Mouse (Mus musculus) forebrain, embryonic 15.5 days (tissue): ENCODE results near the gene Bcap29. TPM values are rescaled to one million over a fixed set of nuclear protein-coding genes. Genes with fewer than 3 reads are reported as not detected.

Source experiments
- ATAC-seq: fragments of 200-750 bp; cut with Nextera tagmentation; replicated peaks from 2 replicates; pipeline ENCODE4 v1.8.0; 2017; ENCODE audit warnings: mild to moderate bottlenecking, moderate TSS enrichment, moderate library complexity
- H3K27ac ChIP-seq: fragments of 300-500 bp; sonication (generic); replicated peaks from 2 replicates; pipeline ENCODE4 v1.5.1; 2015; ENCODE audit warnings: mild to moderate bottlenecking, inconsistent platforms
- H3K27me3 ChIP-seq: fragments of 300-500 bp; sonication (generic); 2 replicates; pipeline ENCODE4 v1.6.1; 2015; ENCODE audit warnings: inconsistent platforms
- H3K36me3 ChIP-seq: fragments of 300-500 bp; sonication (generic); 2 replicates; pipeline ENCODE4 v1.6.1; 2015; ENCODE audit warnings: mild to moderate bottlenecking, inconsistent platforms
- H3K4me1 ChIP-seq: fragments of 300-500 bp; sonication (generic); 2 replicates; pipeline ENCODE4 v1.6.1; 2015; ENCODE audit warnings: inconsistent platforms
- H3K4me2 ChIP-seq: fragments of 300-500 bp; sonication (generic); replicated peaks from 2 replicates; pipeline ENCODE4 v1.6.1; 2015; ENCODE audit warnings: mild to moderate bottlenecking, inconsistent platforms
- H3K4me3 ChIP-seq: fragments of 300-500 bp; sonication (generic); 2 replicates; pipeline ENCODE4 v1.5.1; 2015; ENCODE audit warnings: mild to moderate bottlenecking, inconsistent platforms
- H3K9ac ChIP-seq: fragments of 300-500 bp; sonication (generic); replicated peaks from 2 replicates; pipeline ENCODE4 v1.6.1; 2015; ENCODE audit warnings: mild to moderate bottlenecking, inconsistent platforms
- H3K9me3 ChIP-seq: fragments of 300-500 bp; sonication (generic); 2 replicates; pipeline ENCODE4 v1.6.1; 2016; ENCODE audit warnings: inconsistent platforms
- WGBS: fragments of 180-500 bp; shearing (Covaris S2); methylation state at CpG from one replicate; pipeline ENCODE4 v1.1.7; 2015; ENCODE audit warnings: mixed read lengths; 5-methylcytosine and 5-hydroxymethylcytosine counted together
- polyA plus RNA-seq: library from polyadenylated mRNA; unstranded; fragments of >200 nt; fragmentation: Nextera tagmentation; extraction: Ambion mirVana; gene quantifications from 2 replicates; pipeline ENCODE4 v1.2.1, GENCODE M21; 2015

Gene Bcap29
- polyA plus RNA-seq, 1 experiment from 2014 or later = 27.3 TPM

- Histone ChIP-seq H3K4me2 (no peak overlapping the region), H3K4me1 (no peaks in the 10 kb centered on the region), H3K4me3 (no peak overlapping the region), H3K27me3 (no peaks in the 10 kb centered on the region), H3K9me3 (no peaks in the 10 kb centered on the region), H3K9ac (no peak overlapping the region), H3K36me3 (peaks cover 3% of the 10 kb centered on the region; the same call in 1 of the 2 replicates), H3K27ac (no peak overlapping the region)
- WGBS = 50% methylated on average over 4 of the region's 4 CpGs
- no peak for ATAC-seq
Measured at GRCm38 (mm10) chr12:31613353-31613752, 21.1 kb downstream of the Bcap29 start.

DNA sequence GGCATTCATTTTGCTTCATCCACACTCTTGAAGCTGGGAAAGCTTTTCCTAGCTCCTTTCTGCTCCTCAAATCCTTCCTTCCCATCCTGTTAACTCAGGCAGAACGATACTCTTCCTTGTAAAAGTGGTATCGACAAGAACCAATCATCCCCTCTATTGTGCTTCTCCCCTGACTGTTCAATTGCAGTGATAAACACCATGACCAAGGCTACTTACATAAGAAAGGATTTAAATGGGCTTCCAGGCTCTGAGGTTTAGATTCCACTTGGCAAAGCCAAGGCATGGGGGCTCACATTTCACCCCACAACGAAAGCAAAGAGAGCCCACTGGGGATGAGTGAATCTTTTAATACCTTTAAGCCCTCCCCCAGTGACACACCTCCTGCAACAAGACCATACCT is 26.3 kb downstream of the Bcap29 start:
- H3K9me3 ChIP-seq = no peaks in the 10 kb centered on the region
- no peaks in the 10 kb centered on the region for H3K27me3 ChIP-seq
- no peak overlapping the region for H3K27ac ChIP-seq
- no peaks in the 10 kb centered on the region for H3K36me3 ChIP-seq
- H3K4me3 ChIP-seq = no peak overlapping the region
- no peak overlapping the region for H3K4me2 ChIP-seq
- 11% methylated on average over 3 of the region's 3 CpGs for WGBS
- no peak overlapping the region for H3K9ac ChIP-seq
- no peaks in the 10 kb centered on the region for H3K4me1 ChIP-seq
- ATAC-seq = no peak

GRCm38 (mm10) chr12:31604894-31605293 is 29.6 kb downstream of the Bcap29 start:
- ATAC-seq = no peak
- no peaks in the 10 kb centered on the region for H3K9me3 ChIP-seq
- no peak overlapping the region for H3K4me3 ChIP-seq
- no peaks in the 10 kb centered on the region for H3K36me3 ChIP-seq
- no peak overlapping the region for H3K9ac ChIP-seq
- H3K4me1 ChIP-seq = no peaks in the 10 kb centered on the region
- H3K4me2 ChIP-seq = no peak overlapping the region
- WGBS = 75% methylated on average over 3 of the region's 3 CpGs
- no peak overlapping the region for H3K27ac ChIP-seq
- no peaks in the 10 kb centered on the region for H3K27me3 ChIP-seq

DNA sequence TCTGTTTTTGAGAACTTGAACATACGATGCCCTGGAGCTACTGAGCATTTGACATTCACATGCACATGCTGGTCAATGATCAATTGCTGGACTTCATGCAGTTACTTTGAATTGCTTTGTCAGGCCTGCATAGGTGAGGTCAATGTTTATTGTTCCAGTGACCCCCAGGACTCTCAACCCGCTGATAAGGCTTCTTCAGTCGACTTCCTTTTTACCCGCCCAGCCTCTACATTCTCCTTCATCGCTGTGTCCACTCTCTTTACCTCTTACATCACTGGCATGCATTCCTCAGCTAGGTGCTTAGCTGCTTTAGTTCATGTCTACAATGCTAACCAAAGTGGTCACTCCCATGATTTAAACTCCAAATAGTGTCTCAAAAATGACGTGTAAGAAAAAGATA is 30.9 kb downstream of the Bcap29 start:
- H3K36me3 ChIP-seq = no peaks in the 10 kb centered on the region
- no peaks in the 10 kb centered on the region for H3K27me3 ChIP-seq
- no peak overlapping the region for H3K9ac ChIP-seq
- no peak for ATAC-seq
- no peak overlapping the region for H3K27ac ChIP-seq
- no peak overlapping the region for H3K4me2 ChIP-seq
- H3K4me1 ChIP-seq = no peaks in the 10 kb centered on the region
- WGBS = 84% methylated on average over 6 of the region's 6 CpGs
- H3K4me3 ChIP-seq = no peak overlapping the region
- no peaks in the 10 kb centered on the region for H3K9me3 ChIP-seq

DNA sequence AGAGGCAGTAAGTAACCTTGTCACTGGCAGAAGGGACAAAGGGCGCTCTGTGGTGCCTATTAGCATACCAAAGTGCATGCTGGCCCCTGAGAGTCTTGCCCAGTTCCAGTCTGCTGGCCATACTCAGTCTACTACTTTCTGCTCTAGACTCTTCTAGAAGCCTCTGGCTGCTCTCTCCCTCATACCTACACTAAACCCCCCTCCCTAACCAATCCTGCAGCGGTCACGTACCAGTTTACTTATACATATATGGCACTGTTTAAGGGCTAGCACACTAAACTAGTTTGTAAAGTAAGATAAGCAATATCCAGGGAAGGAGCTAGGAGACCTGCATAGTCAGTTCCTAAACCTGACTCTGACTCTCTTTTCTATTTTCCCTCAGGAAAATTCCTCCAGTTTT is 40.2 kb downstream of the Bcap29 start:
- Histone ChIP-seq H3K9me3 (no peaks in the 10 kb centered on the region), H3K27me3 (no peaks in the 10 kb centered on the region), H3K4me3 (no peak overlapping the region), H3K4me2 (no peak overlapping the region), H3K36me3 (peaks cover 5% of the 10 kb centered on the region; the same call in 1 of the 2 replicates), H3K4me1 (no peaks in the 10 kb centered on the region), H3K9ac (no peak overlapping the region), H3K27ac (no peak overlapping the region)
- no peak for ATAC-seq
- 77% methylated on average over 3 of the region's 3 CpGs for WGBS

DNA sequence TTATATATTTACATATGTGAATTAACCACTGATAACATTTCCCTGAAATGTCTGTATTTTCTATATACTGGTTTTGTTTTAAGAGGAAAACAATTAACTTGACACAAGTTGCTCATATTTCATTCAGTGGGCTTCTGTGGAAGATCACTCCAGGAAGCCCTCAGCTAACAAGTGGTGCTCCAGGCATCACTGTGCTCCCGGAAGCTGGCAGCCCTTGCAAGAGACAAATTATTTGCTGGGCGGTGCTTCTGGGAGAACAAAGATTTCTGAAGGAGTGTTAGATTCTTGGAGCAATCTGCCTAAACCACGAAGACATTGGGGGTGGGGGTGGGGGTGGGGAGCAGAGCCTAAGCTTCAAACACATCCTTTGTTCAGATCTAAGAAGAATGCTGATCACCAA is 42.4 kb downstream of the Bcap29 start:
- no peak overlapping the region for H3K27ac ChIP-seq
- H3K36me3 ChIP-seq = peaks cover 5% of the 10 kb centered on the region; the same call in 1 of the 2 replicates
- H3K4me2 ChIP-seq = no peak overlapping the region
- no peak overlapping the region for H3K9ac ChIP-seq
- WGBS = 32% methylated on average over 3 of the region's 3 CpGs
- ATAC-seq = no peak
- no peaks in the 10 kb centered on the region for H3K27me3 ChIP-seq
- no peaks in the 10 kb centered on the region for H3K4me1 ChIP-seq
- H3K9me3 ChIP-seq = no peaks in the 10 kb centered on the region; the same call in 1 of the 2 replicates
- no peak overlapping the region for H3K4me3 ChIP-seq

- peaks cover 11% of the 10 kb centered on the region for H3K4me1 ChIP-seq
- no peak overlapping the region for H3K4me2 ChIP-seq
- H3K27ac ChIP-seq = no peak overlapping the region
- ATAC-seq = no peak
- no peaks in the 10 kb centered on the region for H3K27me3 ChIP-seq
- H3K4me3 ChIP-seq = no peak overlapping the region
- no peaks in the 10 kb centered on the region for H3K9me3 ChIP-seq
- no peak overlapping the region for H3K9ac ChIP-seq
- WGBS = 83% methylated on average over 2 of the region's 2 CpGs
- no peaks in the 10 kb centered on the region for H3K36me3 ChIP-seq
Measured at GRCm38 (mm10) chr12:31583726-31584125, 50.7 kb downstream of the Bcap29 start.

GRCm38 (mm10) chr12:31582081-31582480 is 52.4 kb downstream of the Bcap29 start:
- WGBS = 85% methylated on average over 5 of the region's 5 CpGs
- ATAC-seq = no peak

DNA sequence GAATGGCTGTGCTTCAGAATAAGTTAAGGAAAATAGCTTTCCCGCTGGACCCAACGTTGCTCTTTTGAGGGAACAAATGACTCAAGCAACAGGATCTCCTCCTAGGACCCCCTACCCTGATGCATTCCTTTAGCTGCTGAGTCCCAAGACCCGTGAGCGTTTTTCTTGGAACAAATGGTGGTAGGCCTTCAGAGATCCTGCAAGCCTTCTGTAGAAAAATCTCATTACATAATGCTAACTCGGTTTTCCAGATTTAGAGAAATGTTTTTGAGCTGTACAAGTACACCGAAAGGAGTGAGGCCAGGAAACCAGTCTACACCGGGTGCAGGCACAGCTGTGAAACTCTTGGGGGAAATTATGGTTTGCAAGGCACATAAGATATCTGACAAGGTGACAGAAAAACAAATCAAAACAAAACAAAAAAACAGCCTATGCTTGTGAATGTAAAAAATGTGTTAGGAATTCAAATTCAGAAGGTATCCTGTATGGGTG is 53.1 kb downstream of the Bcap29 start:
- Histone ChIP-seq H3K9ac (no peak overlapping the region), H3K9me3 (no peaks in the 10 kb centered on the region), H3K27me3 (no peaks in the 10 kb centered on the region), H3K4me1 (peaks cover 11% of the 10 kb centered on the region), H3K4me2 (no peak overlapping the region), H3K27ac (peak overlapping the region; percentile 20; the same call in 1 of the 2 replicates), H3K4me3 (no peak overlapping the region), H3K36me3 (no peaks in the 10 kb centered on the region)
- peak; percentile 69 for ATAC-seq
- 29% methylated on average over 7 of the region's 7 CpGs for WGBS

More at GRCm38 (mm10) chr12:31582081-31582480, 52.4 kb downstream of the Bcap29 start:
- Histone ChIP-seq H3K9me3 (no peaks in the 10 kb centered on the region), H3K9ac (no peak overlapping the region), H3K4me2 (no peak overlapping the region), H3K36me3 (no peaks in the 10 kb centered on the region), H3K4me3 (no peak overlapping the region), H3K4me1 (peaks cover 11% of the 10 kb centered on the region), H3K27me3 (no peaks in the 10 kb centered on the region), H3K27ac (no peak overlapping the region)

DNA sequence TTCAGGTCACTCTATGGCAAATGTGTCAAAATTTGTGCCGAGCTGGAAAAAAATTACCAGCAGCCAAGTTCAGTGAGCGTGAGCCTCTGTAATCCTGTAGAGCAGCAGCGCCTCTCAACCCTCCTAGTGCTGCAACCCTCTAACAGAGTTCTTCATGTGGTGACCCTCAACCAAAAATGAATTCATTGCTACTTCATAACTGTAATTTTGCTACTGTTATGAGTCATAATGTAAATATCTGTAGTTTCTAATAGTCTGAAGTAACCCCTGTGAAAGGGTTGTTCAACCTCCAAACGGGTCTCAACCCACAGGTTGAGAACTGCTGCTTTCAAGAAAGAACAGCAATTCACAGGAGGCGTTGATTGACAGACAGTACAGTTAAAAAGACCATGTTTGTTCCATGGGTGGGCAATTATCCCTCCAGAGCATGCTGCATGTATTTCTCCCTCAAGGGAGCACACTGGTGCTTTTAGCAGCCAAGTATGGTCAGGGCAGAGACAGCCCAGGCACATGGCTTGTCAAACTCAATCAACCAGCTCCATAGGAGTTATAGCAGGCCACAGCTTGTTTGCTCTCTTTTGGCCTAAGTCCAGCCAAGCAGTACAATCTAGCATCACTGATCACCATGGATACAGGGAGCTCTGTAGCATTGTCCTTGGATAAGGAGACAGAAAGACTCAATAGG is 53.7 kb downstream of the Bcap29 start:
- H3K4me3 ChIP-seq = no peak overlapping the region
- no peaks in the 10 kb centered on the region for H3K9me3 ChIP-seq
- no peaks in the 10 kb centered on the region for H3K27me3 ChIP-seq
- no peak overlapping the region for H3K9ac ChIP-seq
- peak; percentile 92 for ATAC-seq
- H3K4me1 ChIP-seq = peaks cover 11% of the 10 kb centered on the region
- peak overlapping the region; percentile 20; the same call in 1 of the 2 replicates for H3K27ac ChIP-seq
- no peak overlapping the region for H3K4me2 ChIP-seq
- 57% methylated on average over 5 of the region's 5 CpGs for WGBS
- no peaks in the 10 kb centered on the region for H3K36me3 ChIP-seq

GRCm38 (mm10) chr12:31578691-31579476 is 55.6 kb downstream of the Bcap29 start:
- Histone ChIP-seq H3K9ac (no peak overlapping the region), H3K4me1 (peaks cover 11% of the 10 kb centered on the region), H3K9me3 (no peaks in the 10 kb centered on the region), H3K27me3 (no peaks in the 10 kb centered on the region), H3K4me3 (no peak overlapping the region), H3K27ac (no peak overlapping the region), H3K36me3 (no peaks in the 10 kb centered on the region), H3K4me2 (no peak overlapping the region)
- no peak for ATAC-seq
- WGBS = 75% methylated on average over 8 of the region's 8 CpGs

- H3K27ac ChIP-seq = no peak overlapping the region
- H3K4me2 ChIP-seq = no peak overlapping the region
- no peak overlapping the region for H3K4me3 ChIP-seq
- no peaks in the 10 kb centered on the region for H3K36me3 ChIP-seq
- ATAC-seq = no peak
- H3K9ac ChIP-seq = no peak overlapping the region
- no peaks in the 10 kb centered on the region for H3K27me3 ChIP-seq
- no peaks in the 10 kb centered on the region for H3K9me3 ChIP-seq
- 87% methylated on average over 5 of the region's 5 CpGs for WGBS
- H3K4me1 ChIP-seq = no peaks in the 10 kb centered on the region
Measured at GRCm38 (mm10) chr12:31574506-31574905, 60.0 kb downstream of the Bcap29 start.
